Mouse (Mus musculus): ENCODE data around the gene Gnai3. TPM values are rescaled to one million over a fixed set of nuclear protein-coding genes. Genes with fewer than 3 reads are reported as not detected.

The Gnai3 gene
- polyA plus RNA-seq, 1 experiment from 2014 or later, result 155 TPM

DNA sequence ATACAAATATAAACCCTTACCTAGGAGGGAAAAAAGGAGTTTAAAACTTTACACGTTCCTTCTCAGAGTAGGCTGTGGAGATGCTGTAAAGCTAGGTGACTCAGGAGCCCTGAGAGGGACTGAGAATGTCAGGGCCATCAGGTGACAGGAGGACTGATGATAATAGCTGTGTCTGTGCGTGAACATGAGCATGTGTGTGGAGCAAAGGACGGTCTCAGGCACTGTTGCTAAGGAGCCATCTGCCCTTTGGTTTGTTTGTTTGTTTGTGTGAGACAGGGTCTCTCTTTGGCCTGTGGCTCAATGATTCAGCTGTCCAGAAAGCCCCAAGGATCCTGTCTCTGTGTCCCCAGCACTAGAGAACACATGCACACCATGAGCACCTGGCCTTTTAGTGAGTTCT, 24.8 kb downstream of the Gnai3 start:
- Histone ChIP-seq H3K27ac (ENCODE audit: low read length) (no peak overlapping the region), H3K36me3 (ENCODE audit: control insufficient read depth, insufficient read depth) (peaks cover 9% of the 10 kb centered on the region; the same call in 1 of the 2 replicates)
- 90% methylated on average over 3 of the region's 3 CpGs for WGBS

DNA sequence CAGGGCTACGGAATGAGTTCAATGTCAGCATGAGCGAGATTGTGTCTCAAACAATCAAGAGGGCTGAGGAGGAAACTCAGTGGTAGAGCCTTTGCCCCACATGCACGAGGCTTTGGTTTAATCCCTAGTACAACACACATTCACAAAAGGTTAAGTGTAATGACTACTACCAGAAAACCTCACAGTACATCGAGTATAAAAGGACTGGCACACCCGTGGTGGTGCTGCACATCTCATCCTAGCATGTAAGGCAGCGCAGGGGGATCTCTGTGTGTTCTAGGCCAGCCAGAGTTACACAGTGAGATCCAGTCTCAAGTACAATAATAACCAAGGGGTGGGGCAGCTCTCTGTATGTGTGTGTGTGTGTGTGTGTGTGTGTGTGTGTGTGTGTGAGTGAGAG, 28.5 kb downstream of the Gnai3 start:
- H3K36me3 ChIP-seq (ENCODE audit: control insufficient read depth, insufficient read depth), result peaks cover 10% of the 10 kb centered on the region; the same call in 1 of the 2 replicates

More for the DNA sequence above, 24.8 kb downstream of the Gnai3 start:
- H3K9ac ChIP-seq (replicated peaks; ENCODE audit: low read depth, low read length), result no peak overlapping the region
- no peaks in the 10 kb centered on the region for H3K4me1 ChIP-seq (replicated peaks; ENCODE audit: control insufficient read depth, insufficient read depth, low read length)
- ATAC-seq, result no peak
- no peak overlapping the region for H3K4me3 ChIP-seq (replicated peaks; ENCODE audit: low read length)
- no peaks in the 10 kb centered on the region for H3K27me3 ChIP-seq (replicated peaks; ENCODE audit: control insufficient read depth, insufficient read depth, low read length)
- H3K4me2 ChIP-seq (ENCODE audit: low read length), result no peak overlapping the region
- H3K9me3 ChIP-seq (ENCODE audit: control insufficient read depth, low read length), result no peaks in the 10 kb centered on the region

DNA sequence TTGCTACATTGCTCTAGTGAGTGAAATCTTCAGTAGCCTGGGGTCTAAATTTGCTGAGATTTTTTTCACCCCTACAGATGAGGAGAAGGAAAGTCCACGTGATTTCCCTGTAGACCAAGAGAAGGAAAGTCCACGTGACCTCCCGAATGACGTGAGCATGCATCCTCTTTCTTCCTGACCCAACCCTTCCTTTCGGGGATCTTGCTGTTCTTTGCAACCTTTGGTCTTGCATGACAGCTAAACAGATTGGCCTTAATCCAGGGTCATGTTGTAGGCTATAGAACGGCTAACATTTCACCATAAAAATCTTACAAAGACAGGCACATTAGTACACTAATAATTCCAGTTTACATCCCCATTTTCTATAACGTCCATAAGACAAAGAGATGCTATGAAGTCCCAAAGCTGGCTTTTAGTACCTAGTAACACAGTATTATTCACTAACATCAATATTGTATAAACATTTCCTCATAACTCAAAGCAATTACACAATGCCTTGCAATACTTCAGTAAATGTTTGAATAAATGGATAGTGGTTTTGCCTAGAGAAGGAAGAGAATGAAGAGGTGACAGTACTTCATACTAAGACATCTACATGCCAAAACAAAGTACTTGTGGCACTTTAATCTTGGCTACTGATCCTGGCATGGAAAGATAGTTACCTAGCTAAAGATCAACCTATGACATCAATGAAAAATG, 32.2 kb downstream of the Gnai3 start:
- 90% methylated on average over 7 of the region's 7 CpGs for WGBS
- ATAC-seq, result no peak
- H3K4me2 ChIP-seq (ENCODE audit: low read length), result no peak overlapping the region
- no peaks in the 10 kb centered on the region for H3K27me3 ChIP-seq (replicated peaks; ENCODE audit: control insufficient read depth, insufficient read depth, low read length)
- peaks cover 12% of the 10 kb centered on the region for H3K36me3 ChIP-seq (ENCODE audit: control insufficient read depth, insufficient read depth)
- no peak overlapping the region for H3K9ac ChIP-seq (replicated peaks; ENCODE audit: low read depth, low read length)
- no peak overlapping the region for H3K4me3 ChIP-seq (replicated peaks; ENCODE audit: low read length)
- H3K4me1 ChIP-seq (replicated peaks; ENCODE audit: control insufficient read depth, insufficient read depth, low read length), result no peaks in the 10 kb centered on the region
- H3K27ac ChIP-seq (ENCODE audit: low read length), result no peak overlapping the region
- no peaks in the 10 kb centered on the region for H3K9me3 ChIP-seq (ENCODE audit: control insufficient read depth, low read length)

More for the DNA sequence above, 28.5 kb downstream of the Gnai3 start:
- Histone ChIP-seq H3K27me3 (replicated peaks; ENCODE audit: control insufficient read depth, insufficient read depth, low read length) (no peaks in the 10 kb centered on the region), H3K4me1 (replicated peaks; ENCODE audit: control insufficient read depth, insufficient read depth, low read length) (no peaks in the 10 kb centered on the region), H3K4me3 (replicated peaks; ENCODE audit: low read length) (no peak overlapping the region), H3K4me2 (ENCODE audit: low read length) (no peak overlapping the region), H3K9me3 (ENCODE audit: control insufficient read depth, low read length) (no peaks in the 10 kb centered on the region), H3K27ac (ENCODE audit: low read length) (no peak overlapping the region), H3K9ac (replicated peaks; ENCODE audit: low read depth, low read length) (no peak overlapping the region)
- no peak for ATAC-seq
- 92% methylated on average over 6 of the region's 6 CpGs for WGBS

DNA sequence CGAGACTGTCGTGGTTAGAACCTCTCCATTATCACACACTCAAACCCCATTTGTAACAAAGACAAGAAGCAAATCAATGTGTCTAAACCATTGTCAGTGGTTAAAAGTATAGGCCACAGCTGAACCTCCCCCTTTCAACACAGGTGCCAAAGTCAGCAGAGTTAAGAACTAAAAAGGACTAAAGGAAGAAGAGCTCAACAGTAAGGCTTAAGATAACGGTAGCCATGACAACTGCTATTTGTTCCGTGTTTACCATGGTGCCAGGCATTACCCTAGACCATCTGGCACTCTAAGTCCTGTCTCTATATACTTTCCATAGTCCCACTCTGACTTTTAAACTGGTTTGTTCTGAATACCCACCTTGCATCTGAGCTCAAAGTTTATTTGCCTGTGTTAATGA, 33.3 kb downstream of the Gnai3 start:
- ATAC-seq, result no peak
- H3K4me3 ChIP-seq (replicated peaks; ENCODE audit: low read length), result no peak overlapping the region
- peaks cover 14% of the 10 kb centered on the region for H3K36me3 ChIP-seq (ENCODE audit: control insufficient read depth, insufficient read depth)
- no peaks in the 10 kb centered on the region for H3K9me3 ChIP-seq (ENCODE audit: control insufficient read depth, low read length)
- H3K27me3 ChIP-seq (replicated peaks; ENCODE audit: control insufficient read depth, insufficient read depth, low read length), result no peaks in the 10 kb centered on the region
- no peak overlapping the region for H3K9ac ChIP-seq (replicated peaks; ENCODE audit: low read depth, low read length)
- no peaks in the 10 kb centered on the region for H3K4me1 ChIP-seq (replicated peaks; ENCODE audit: control insufficient read depth, insufficient read depth, low read length)
- no peak overlapping the region for H3K27ac ChIP-seq (ENCODE audit: low read length)
- no peak overlapping the region for H3K4me2 ChIP-seq (ENCODE audit: low read length)
- WGBS, result 72% methylated on average over 4 of the region's 4 CpGs

DNA sequence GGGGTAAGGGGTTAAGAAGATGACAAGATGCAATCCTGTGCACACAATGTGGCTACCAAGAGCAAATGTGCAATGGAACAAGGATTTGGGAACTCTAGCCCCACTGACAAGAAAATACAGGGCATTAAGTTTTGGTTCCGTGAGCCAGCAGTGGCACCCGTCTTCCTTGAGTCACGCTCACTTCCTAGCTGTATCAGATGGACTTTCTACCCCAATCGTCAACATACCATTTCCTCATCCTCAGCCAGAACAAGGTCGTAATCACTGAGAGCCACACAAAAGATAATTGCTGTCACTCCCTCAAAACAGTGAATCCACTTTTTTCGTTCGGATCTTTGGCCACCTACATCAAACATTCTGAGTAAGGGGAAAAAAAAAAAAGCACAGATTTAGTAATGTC, 33.7 kb downstream of the Gnai3 start:
- ATAC-seq, result no peak
- H3K4me3 ChIP-seq (replicated peaks; ENCODE audit: low read length), result no peak overlapping the region
- no peaks in the 10 kb centered on the region for H3K27me3 ChIP-seq (replicated peaks; ENCODE audit: control insufficient read depth, insufficient read depth, low read length)
- 80% methylated on average over 7 of the region's 7 CpGs for WGBS
- H3K4me2 ChIP-seq (ENCODE audit: low read length), result no peak overlapping the region
- no peak overlapping the region for H3K9ac ChIP-seq (replicated peaks; ENCODE audit: low read depth, low read length)
- no peaks in the 10 kb centered on the region for H3K9me3 ChIP-seq (ENCODE audit: control insufficient read depth, low read length)
- peaks cover 14% of the 10 kb centered on the region for H3K36me3 ChIP-seq (ENCODE audit: control insufficient read depth, insufficient read depth)
- no peaks in the 10 kb centered on the region for H3K4me1 ChIP-seq (replicated peaks; ENCODE audit: control insufficient read depth, insufficient read depth, low read length)
- H3K27ac ChIP-seq (ENCODE audit: low read length), result no peak overlapping the region

DNA sequence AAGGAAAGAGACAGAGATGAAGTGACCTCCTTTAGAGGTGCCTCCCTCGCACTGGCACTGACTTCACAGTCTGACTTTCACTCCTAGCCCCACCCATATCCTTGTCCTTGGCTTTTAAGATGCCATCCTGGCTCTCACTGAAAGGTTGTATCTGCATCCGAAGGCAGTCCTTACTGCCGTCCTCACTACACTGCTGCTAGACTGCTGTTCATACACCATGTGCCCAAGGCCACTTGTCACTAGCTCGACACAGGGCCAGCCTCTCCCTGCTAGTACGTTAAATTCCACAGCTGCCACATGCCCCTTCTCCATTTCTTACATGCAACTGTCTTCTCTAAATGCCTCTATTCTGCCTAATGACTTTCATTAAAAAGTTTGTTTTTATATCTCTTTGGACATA, 34.6 kb downstream of the Gnai3 start:
- Histone ChIP-seq H3K9me3 (ENCODE audit: control insufficient read depth, low read length) (no peaks in the 10 kb centered on the region), H3K36me3 (ENCODE audit: control insufficient read depth, insufficient read depth) (peaks cover 14% of the 10 kb centered on the region), H3K4me3 (replicated peaks; ENCODE audit: low read length) (no peak overlapping the region), H3K27ac (ENCODE audit: low read length) (no peak overlapping the region), H3K27me3 (replicated peaks; ENCODE audit: control insufficient read depth, insufficient read depth, low read length) (no peaks in the 10 kb centered on the region), H3K4me2 (ENCODE audit: low read length) (no peak overlapping the region), H3K4me1 (replicated peaks; ENCODE audit: control insufficient read depth, insufficient read depth, low read length) (no peaks in the 10 kb centered on the region), H3K9ac (replicated peaks; ENCODE audit: low read depth, low read length) (no peak overlapping the region)
- ATAC-seq, result no peak
- WGBS, result 84% methylated on average over 5 of the region's 5 CpGs

DNA sequence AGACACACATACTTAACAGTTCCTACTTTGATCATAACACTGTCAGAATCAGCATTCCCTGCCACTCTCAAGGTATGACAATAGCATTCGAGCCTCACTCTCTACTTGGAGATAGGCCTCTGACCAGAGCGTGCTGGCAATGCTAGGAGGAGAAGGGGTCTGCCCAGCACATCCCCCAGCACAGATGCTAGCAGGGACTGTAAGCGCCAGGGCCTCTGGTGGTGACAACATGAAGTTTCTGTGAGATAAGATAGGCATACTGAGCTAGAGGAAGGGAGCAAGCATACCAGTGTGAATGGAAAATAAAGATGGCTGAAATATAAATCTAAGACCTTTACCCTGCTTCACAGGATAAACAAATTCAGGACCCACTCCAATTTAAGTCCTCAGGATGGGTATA, 40.7 kb downstream of the Gnai3 start:
- Histone ChIP-seq H3K4me1 (replicated peaks; ENCODE audit: control insufficient read depth, insufficient read depth, low read length) (peaks cover 15% of the 10 kb centered on the region), H3K27ac (ENCODE audit: low read length) (no peak overlapping the region), H3K4me3 (replicated peaks; ENCODE audit: low read length) (no peak overlapping the region), H3K9ac (replicated peaks; ENCODE audit: low read depth, low read length) (no peak overlapping the region), H3K36me3 (ENCODE audit: control insufficient read depth, insufficient read depth) (peaks cover 10% of the 10 kb centered on the region; the same call in 1 of the 2 replicates), H3K9me3 (ENCODE audit: control insufficient read depth, low read length) (no peaks in the 10 kb centered on the region), H3K27me3 (replicated peaks; ENCODE audit: control insufficient read depth, insufficient read depth, low read length) (no peaks in the 10 kb centered on the region), H3K4me2 (ENCODE audit: low read length) (no peak overlapping the region)
- 86% methylated on average over 3 of the region's 3 CpGs for WGBS
- ATAC-seq, result no peak

DNA sequence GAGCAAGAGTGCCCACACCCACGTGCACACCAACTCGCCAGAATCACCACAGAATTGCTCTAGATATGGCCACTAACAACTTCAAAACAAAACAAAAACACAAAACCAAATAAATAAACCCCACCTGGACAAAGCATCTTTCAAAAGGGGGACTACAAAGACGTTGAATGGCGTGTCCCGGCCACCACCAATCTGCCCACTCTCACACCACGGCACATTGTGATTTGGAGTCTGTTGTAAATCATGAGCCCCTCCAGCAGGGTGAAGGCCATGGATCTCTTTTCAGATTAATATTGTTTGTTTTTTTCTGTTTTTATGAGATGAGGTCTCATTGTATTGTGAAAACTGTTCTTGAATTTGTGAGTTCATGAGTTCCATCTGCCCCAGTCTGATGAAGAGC, 43.9 kb downstream of the Gnai3 start:
- H3K9me3 ChIP-seq (ENCODE audit: control insufficient read depth, low read length), result no peaks in the 10 kb centered on the region
- H3K4me1 ChIP-seq (replicated peaks; ENCODE audit: control insufficient read depth, insufficient read depth, low read length), result peaks cover 15% of the 10 kb centered on the region
- no peak overlapping the region for H3K4me2 ChIP-seq (ENCODE audit: low read length)
- H3K27me3 ChIP-seq (replicated peaks; ENCODE audit: control insufficient read depth, insufficient read depth, low read length), result no peaks in the 10 kb centered on the region
- peak; percentile 27; the same call in 1 of the 2 replicates for ATAC-seq
- no peak overlapping the region for H3K4me3 ChIP-seq (replicated peaks; ENCODE audit: low read length)
- 37% methylated on average over 6 of the region's 6 CpGs for WGBS
- peak overlapping the region; percentile 25 for H3K27ac ChIP-seq (ENCODE audit: low read length)
- H3K36me3 ChIP-seq (ENCODE audit: control insufficient read depth, insufficient read depth), result peaks cover 4% of the 10 kb centered on the region; the same call in 1 of the 2 replicates
- H3K9ac ChIP-seq (replicated peaks; ENCODE audit: low read depth, low read length), result no peak overlapping the region

DNA sequence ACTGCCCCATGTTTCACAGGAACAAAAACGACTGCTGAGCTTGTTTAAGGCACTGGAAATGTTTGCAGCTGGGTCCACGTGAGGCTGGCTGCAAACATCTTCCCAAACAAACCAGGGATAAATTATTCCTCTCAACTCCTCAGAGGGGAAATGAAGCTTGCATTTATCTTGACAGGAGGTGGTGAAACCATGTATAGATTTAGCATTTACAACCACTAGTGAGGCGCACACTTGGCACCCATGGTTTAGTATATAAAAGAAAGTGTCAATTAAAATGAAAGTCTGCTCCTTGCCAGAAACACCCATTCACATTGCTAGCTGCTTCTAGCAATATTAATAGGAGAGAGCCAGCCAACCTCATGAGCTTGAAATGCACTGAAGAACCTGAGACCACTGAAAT, 44.4 kb downstream of the Gnai3 start:
- H3K36me3 ChIP-seq (ENCODE audit: control insufficient read depth, insufficient read depth), result peaks cover 4% of the 10 kb centered on the region; the same call in 1 of the 2 replicates
- H3K27ac ChIP-seq (ENCODE audit: low read length), result peak overlapping the region; percentile 63
- H3K27me3 ChIP-seq (replicated peaks; ENCODE audit: control insufficient read depth, insufficient read depth, low read length), result no peaks in the 10 kb centered on the region
- peak; percentile 92 for ATAC-seq
- no peak overlapping the region for H3K4me2 ChIP-seq (ENCODE audit: low read length)
- H3K9ac ChIP-seq (replicated peaks; ENCODE audit: low read depth, low read length), result no peak overlapping the region
- H3K4me1 ChIP-seq (replicated peaks; ENCODE audit: control insufficient read depth, insufficient read depth, low read length), result peaks cover 15% of the 10 kb centered on the region
- H3K9me3 ChIP-seq (ENCODE audit: control insufficient read depth, low read length), result no peaks in the 10 kb centered on the region
- 5% methylated on average over 3 of the region's 3 CpGs for WGBS
- no peak overlapping the region for H3K4me3 ChIP-seq (replicated peaks; ENCODE audit: low read length)
